Mouse (Mus musculus): Measurements from ENCODE around the gene Cox7b2. TPM values are rescaled to one million over a fixed set of nuclear protein-coding genes. Genes with fewer than 3 reads are reported as not detected.

The Cox7b2 gene
- polyA plus RNA-seq (2012) = not detected in 2 replicates

DNA sequence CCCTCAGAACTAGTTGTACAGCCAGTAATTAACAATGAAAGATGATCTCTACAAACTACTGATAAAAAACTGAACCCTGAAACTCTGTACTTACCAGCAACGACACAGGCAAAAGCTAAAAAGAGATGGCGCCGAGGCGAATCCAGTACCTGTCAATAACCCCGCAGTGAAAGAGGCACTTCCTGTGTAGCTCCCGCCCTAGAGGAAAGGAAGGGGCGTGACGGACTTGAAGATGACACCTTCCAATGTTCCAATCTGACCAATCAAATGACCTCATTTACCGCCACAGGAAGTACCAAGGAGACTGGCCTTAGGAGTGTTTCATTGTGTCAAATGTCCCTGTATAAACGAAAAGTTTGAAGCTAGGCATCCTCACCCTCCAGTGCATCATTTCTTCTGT is at the start of gene Cox7b2:
Gene Cox7b2 (minus strand): TSS at position 127 of the 400 bp plus-strand sequence.
- no peak for TF ChIP-seq GATA1 (IDR thresholded peaks at IDR 0.05; ENCODE audit: low read length)

DNA sequence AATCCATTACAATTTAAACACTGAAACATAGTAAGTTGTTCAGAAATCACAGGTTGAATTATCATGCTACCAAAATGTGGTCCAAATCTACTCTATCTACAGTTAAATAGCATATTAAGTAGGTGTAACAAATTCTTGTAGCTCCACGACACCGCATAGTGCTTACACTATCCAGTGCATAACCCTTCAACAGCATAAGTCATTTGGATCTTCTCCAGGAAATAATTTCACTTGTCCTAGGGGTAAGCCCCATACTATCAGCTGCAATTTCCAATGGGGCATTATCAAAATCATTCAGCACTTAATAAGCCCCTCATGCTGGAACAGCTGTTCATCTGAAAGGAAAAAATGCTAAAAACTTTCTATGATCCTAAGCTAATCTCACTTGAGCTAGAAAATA is 47.3 kb upstream of the Cox7b2 start:
- TF ChIP-seq GATA1 (IDR thresholded peaks at IDR 0.05; ENCODE audit: low read length) = no peak

GRCm38 (mm10) chr5:71593745-71594255 is 45.8 kb upstream of the Cox7b2 start:
- no peak for TF ChIP-seq GATA1 (IDR thresholded peaks at IDR 0.05; ENCODE audit: low read length)

GRCm38 (mm10) chr5:71571646-71572237 is 23.7 kb upstream of the Cox7b2 start:
- no peak for TF ChIP-seq GATA1 (IDR thresholded peaks at IDR 0.05; ENCODE audit: low read length)

DNA sequence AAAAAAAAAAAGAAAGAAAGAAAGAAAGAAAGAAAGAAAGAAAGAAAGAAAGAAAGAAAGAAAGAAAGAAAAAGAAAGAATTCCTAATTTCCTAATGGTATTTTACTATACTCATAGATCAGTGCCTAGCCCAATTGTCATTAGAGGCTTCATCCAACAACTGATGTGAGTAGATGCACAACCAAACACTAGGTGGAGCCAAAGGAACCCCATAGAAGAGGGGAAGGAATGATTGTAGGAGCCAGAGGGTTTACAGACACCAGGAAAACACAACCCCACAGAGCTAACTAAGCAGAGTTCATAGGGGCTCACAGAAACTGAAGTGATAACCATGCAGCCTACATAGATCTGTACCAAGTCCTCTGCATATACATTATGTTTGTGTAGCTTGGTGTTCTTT is 2.5 kb downstream of the Cox7b2 start:
- TF ChIP-seq GATA1 (IDR thresholded peaks at IDR 0.05; ENCODE audit: low read length) = no peak

DNA sequence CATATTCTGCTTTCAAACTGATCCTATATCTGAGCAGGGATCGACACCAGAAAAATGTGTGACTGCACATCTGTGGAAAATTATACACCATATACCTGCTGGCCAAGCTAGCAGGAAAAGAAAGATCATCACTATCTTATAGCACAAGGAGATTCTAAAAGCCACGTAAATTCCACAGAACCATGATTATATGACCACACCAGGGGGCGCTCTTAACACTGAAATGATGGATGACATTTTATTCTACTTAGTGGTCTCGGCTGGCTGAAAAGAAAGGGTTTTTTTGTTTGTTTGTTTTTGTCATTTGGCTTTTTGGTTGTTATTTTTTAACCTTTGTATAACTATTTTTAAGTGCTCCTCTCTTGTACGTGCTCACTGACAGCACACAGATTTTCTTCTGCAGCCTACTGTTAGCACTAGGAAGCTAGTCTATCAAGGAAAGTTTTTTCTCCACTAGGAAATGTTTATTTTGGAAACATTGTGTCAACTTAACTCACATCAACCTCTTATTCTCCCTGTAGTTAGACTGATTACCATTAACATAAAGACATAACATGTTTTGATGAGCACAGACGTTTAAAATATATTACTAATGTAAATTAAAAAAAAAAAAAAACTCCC is 45.8 kb downstream of the Cox7b2 start:
- no peak for TF ChIP-seq GATA1 (IDR thresholded peaks at IDR 0.05; ENCODE audit: low read length)

- TF ChIP-seq GATA1 (IDR thresholded peaks at IDR 0.05; ENCODE audit: low read length) = no peak
These were observed 52.4 kb downstream of the Cox7b2 start for GRCm38 (mm10) chr5:71495621-71496020.

DNA sequence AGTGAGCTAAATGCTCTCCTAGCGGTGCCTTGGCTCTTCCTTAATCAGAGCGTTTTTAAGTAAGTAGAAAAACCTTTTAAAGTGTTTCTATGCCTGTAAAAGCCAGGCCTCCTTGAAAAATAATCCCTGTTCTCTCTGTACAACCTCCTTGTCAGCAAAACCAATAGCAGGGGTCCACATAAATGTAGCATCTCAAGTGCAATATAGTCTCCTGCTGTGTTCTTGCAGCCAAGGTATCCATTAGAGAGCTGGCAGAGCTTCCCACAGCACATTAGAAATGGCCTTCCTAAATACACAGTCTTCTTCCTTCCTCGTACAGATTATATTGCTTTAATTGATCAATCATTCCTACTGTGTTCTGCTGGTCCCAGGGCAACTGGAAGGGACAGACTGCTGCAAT is 91.0 kb downstream of the Cox7b2 start:
- TF ChIP-seq GATA1 (IDR thresholded peaks at IDR 0.05; ENCODE audit: low read length) = no peak

- no peak for TF ChIP-seq GATA1 (IDR thresholded peaks at IDR 0.05; ENCODE audit: low read length)
These were observed 107.8 kb downstream of the Cox7b2 start for GRCm38 (mm10) chr5:71440174-71440573.

Other genes starting within 250 kb of the Cox7b2 start
- gene Gabrb1, start 109.9 kb upstream of the Cox7b2 start, polyA plus RNA-seq (2012) = not detected in 2 replicates
- gene Gabra4, start 110.1 kb upstream of the Cox7b2 start, polyA plus RNA-seq (2012) = not detected in 2 replicates

Data from G1E-ER4 (cell line).